Comparison of ENCODE assay signal across 17 mouse cellular contexts in the genomic region with DNA sequence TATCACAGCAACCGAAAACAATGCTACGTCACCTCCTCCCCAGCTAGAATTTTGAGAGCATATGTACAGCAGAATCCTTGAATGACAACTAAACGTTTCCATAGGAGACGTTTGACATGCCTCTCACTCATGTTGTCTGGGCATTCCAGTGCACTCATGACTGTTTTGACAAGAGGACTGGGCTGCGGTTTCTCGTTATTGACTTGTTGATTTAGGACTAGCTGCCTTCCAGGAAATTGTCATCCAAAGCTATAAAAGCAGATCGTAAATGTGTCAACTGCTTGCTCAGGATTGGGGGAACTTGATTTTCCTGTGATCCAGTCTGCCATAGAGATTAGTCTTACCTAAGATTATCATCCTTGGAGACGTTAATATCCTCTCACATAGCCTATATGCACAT.
"Had no signal": no experiment of that assay in that cellular context is flagged by ENCODE, and none has a peak within 500 bp of the region (broad histone marks: within the 10 kb centered on the region; RNA-seq: fewer than 3 reads in every experiment).

No protein-coding gene starts in this region.

- H3K9ac ChIP-seq: limb, embryonic 13.5 days; liver, embryonic 15.5 days; midbrain, embryonic 12.5 days; neural tube, embryonic 15.5 days; stomach, embryonic 15.5 days had no signal

- H3K4me2 ChIP-seq: limb, embryonic 13.5 days; liver, embryonic 11.5 days; liver, embryonic 15.5 days; midbrain, embryonic 12.5 days; neural tube, embryonic 15.5 days; stomach, embryonic 15.5 days had no signal

- H3K4me1 ChIP-seq: liver, embryonic 15.5 days; megakaryocyte, embryonic 14.5 days; midbrain, embryonic 12.5 days; neural tube, embryonic 15.5 days; stomach, embryonic 15.5 days had no signal

- H3K27ac ChIP-seq: limb, embryonic 13.5 days; liver, embryonic 15.5 days; macrophage; midbrain, embryonic 12.5 days; neural tube, embryonic 15.5 days; stomach, embryonic 15.5 days had no signal

- ATAC-seq: midbrain, embryonic 16.5 days had no signal

- H3K27me3 ChIP-seq: limb, embryonic 13.5 days; liver, embryonic 15.5 days; megakaryocyte, embryonic 14.5 days; midbrain, embryonic 12.5 days; neural tube, embryonic 15.5 days; stomach, embryonic 15.5 days had no signal

- H3K9me3 ChIP-seq: limb, embryonic 13.5 days; liver, embryonic 15.5 days; midbrain, embryonic 12.5 days; neural tube, embryonic 15.5 days; stomach, embryonic 15.5 days had no signal

- H3K4me3 ChIP-seq: limb, embryonic 13.5 days; liver, embryonic 15.5 days; megakaryocyte, embryonic 14.5 days; midbrain, embryonic 12.5 days; neural tube, embryonic 15.5 days; stomach, embryonic 15.5 days had no signal

- DNase-seq: kidney, adult 8-10 months; kidney, postnatal 14 days; layer of hippocampus, adult 9-11 months; layer of hippocampus, postnatal 36 days; lung, adult 2 months; lung, postnatal 10 days; right cerebral cortex, postnatal 14 days; thymus, postnatal 36 days had no signal

- H3K36me3 ChIP-seq: limb, embryonic 13.5 days; liver, embryonic 15.5 days; midbrain, embryonic 12.5 days; neural tube, embryonic 15.5 days; stomach, embryonic 15.5 days had no signal
